Mouse (Mus musculus): ENCODE measurements around the gene Adcy10. TPM values are rescaled to one million over a fixed set of nuclear protein-coding genes. Genes with fewer than 3 reads are reported as not detected.

Adcy10 gene
- total and polyA plus RNA-seq, 2 experiments from 2014 or later = not detected

DNA sequence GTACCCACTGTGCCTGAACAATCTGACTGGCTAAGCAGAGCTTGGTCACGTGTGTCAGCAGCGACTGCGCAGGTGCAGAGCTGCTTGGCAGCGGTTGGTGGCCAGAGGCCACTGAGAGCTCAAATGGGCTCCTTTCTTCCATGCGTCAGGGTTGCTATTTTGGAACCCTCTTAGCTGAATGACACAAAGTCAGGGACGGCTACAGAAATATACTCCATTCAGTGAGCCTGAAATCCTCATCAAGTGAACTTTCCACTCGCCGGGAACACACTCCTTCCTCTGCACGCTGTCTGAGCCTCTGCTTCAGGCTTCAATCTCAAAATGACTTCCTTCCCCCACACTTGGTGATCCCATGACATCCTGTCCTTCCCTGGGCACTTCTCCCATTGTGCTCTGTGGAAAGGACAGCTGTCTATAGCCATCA is 133.2 kb downstream of the Adcy10 start:
- peak; percentile 71 for DNase-seq (ENCODE audit: low spot score)
- Histone ChIP-seq H3K36me3 (replicated peaks; ENCODE audit: control insufficient read depth, insufficient read depth, low read length) (peaks cover 14% of the 10 kb centered on the region), H3K27me3 (ENCODE audit: control insufficient read depth, insufficient read depth, low read length) (no peaks in the 10 kb centered on the region), H3K4me3 (ENCODE audit: low read depth, low read length) (no peak overlapping the region), H3K4me1 (ENCODE audit: control insufficient read depth, insufficient read depth) (peaks cover 21% of the 10 kb centered on the region), H3K9me3 (replicated peaks; ENCODE audit: control insufficient read depth, low read length) (0 out of 2 replicates have a peak, but pooled peaks cover 8% of the 10 kb centered on the region), H3K27ac (ENCODE audit: low read depth) (peak overlapping the region; percentile 86), H3K4me2 (ENCODE audit: low read depth, low read length) (peak overlapping the region; percentile 34), H3K9ac (replicated peaks; ENCODE audit: low read depth, low read length) (no peak overlapping the region)
- TF ChIP-seq EP300 (IDR thresholded peaks at IDR 0.05; ENCODE audit: low read depth) (peak; percentile 50; the same call in 1 of the 2 replicates), CTCF (IDR thresholded peaks at IDR 0.05; ENCODE audit: low read depth) (no peak)
- WGBS = 13% methylated on average over 9 of the region's 9 CpGs
- peak; percentile 88 for ATAC-seq (ENCODE audit: insufficient read depth, low read depth)

DNA sequence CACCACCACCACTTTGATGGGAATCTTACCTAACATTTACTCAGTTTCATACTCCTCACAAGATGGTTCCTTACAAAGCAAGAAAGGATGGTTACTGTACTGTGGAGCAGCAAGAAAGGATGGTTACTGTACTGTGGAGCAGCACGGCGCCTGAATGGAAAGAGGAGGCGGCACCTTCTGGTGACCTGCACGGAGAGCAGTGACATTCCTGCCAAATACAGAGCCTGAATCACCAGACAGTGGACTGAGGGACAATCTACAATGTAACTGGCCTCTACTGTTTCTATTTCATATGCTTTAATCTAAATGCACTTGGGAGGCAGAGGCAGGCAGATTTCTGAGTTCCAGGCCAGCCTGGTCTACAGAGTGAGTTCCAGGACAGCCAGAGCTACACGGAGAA is 140.1 kb downstream of the Adcy10 start:
- TF ChIP-seq CTCF (IDR thresholded peaks at IDR 0.05; ENCODE audit: low read depth) (no peak), EP300 (IDR thresholded peaks at IDR 0.05; ENCODE audit: low read depth) (no peak)
- no peak overlapping the region for H3K9ac ChIP-seq (replicated peaks; ENCODE audit: low read depth, low read length)
- peaks cover 10% of the 10 kb centered on the region; the same call in 1 of the 2 replicates for H3K4me1 ChIP-seq (ENCODE audit: control insufficient read depth, insufficient read depth)
- peaks cover 6% of the 10 kb centered on the region; the same call in 1 of the 2 replicates for H3K36me3 ChIP-seq (replicated peaks; ENCODE audit: control insufficient read depth, insufficient read depth, low read length)
- DNase-seq (ENCODE audit: low spot score) (no peak), ATAC-seq (ENCODE audit: insufficient read depth, low read depth) (no peak)
- H3K27me3 ChIP-seq (ENCODE audit: control insufficient read depth, insufficient read depth, low read length) = no peaks in the 10 kb centered on the region
- no peak overlapping the region for H3K27ac ChIP-seq (ENCODE audit: low read depth)
- WGBS = 70% methylated on average over 5 of the region's 5 CpGs
- H3K9me3 ChIP-seq (replicated peaks; ENCODE audit: control insufficient read depth, low read length) = no peaks in the 10 kb centered on the region
- no peak overlapping the region for H3K4me3 ChIP-seq (ENCODE audit: low read depth, low read length)
- no peak overlapping the region for H3K4me2 ChIP-seq (ENCODE audit: low read depth, low read length)

DNA sequence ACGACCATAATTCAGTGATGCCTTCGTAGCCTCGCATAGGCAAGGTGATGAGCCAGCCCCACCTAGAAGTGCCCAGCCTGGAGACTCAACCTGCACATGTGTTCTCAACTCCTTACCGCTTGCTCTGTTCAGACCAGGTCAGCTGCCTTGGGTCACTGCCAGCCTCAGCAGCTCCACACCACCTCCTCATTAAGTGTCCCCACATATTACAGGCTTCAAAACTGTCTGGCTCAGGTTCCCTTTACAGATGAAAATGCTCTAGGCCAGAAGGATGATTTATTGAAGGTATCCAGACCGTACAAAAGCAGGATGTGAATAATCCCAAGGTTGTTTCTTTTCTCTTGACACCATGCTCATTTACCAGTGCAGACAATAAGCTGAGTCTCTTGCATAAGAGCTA is 140.9 kb downstream of the Adcy10 start:
- Histone ChIP-seq H3K9me3 (replicated peaks; ENCODE audit: control insufficient read depth, low read length) (no peaks in the 10 kb centered on the region), H3K4me1 (ENCODE audit: control insufficient read depth, insufficient read depth) (peaks cover 14% of the 10 kb centered on the region; the same call in 1 of the 2 replicates), H3K27ac (ENCODE audit: low read depth) (peak overlapping the region; percentile 40), H3K4me2 (ENCODE audit: low read depth, low read length) (no peak overlapping the region), H3K27me3 (ENCODE audit: control insufficient read depth, insufficient read depth, low read length) (no peaks in the 10 kb centered on the region), H3K36me3 (replicated peaks; ENCODE audit: control insufficient read depth, insufficient read depth, low read length) (peaks cover 6% of the 10 kb centered on the region; the same call in 1 of the 2 replicates), H3K9ac (replicated peaks; ENCODE audit: low read depth, low read length) (no peak overlapping the region), H3K4me3 (ENCODE audit: low read depth, low read length) (no peak overlapping the region)
- DNase-seq (ENCODE audit: low spot score) (no peak), ATAC-seq (ENCODE audit: insufficient read depth, low read depth) (no peak)
- no peak for TF ChIP-seq EP300 (IDR thresholded peaks at IDR 0.05; ENCODE audit: low read depth)
- no peak for TF ChIP-seq CTCF (IDR thresholded peaks at IDR 0.05; ENCODE audit: low read depth)
- WGBS = 71% methylated on average over 5 of the region's 5 CpGs

Other genes starting within 250 kb of the Adcy10 start
- gene Tiprl, start 248.2 kb upstream of the Adcy10 start, total RNA-seq (2014; rRNA removed; ENCODE audit: low replicate concordance) = 11.7 and 24.8 TPM in 2 replicates
- 84.7 and 85.5 TPM in 2 replicates for gene Tiprl, start 248.2 kb upstream of the Adcy10 start, polyA plus RNA-seq (2015; fragmentation: Nextera tagmentation; extraction: Ambion mirVana)
- 2.5 and 4.8 TPM in 2 replicates for gene Gpr161, start 189.4 kb upstream of the Adcy10 start, total RNA-seq (2014; rRNA removed; ENCODE audit: low replicate concordance)
- 0.19 and 0.31 TPM in 2 replicates for gene Gpr161, start 189.4 kb upstream of the Adcy10 start, polyA plus RNA-seq (2015; fragmentation: Nextera tagmentation; extraction: Ambion mirVana)
- gene Dcaf6, start 24.7 kb upstream of the Adcy10 start, total RNA-seq (2014; rRNA removed; ENCODE audit: low replicate concordance) = 24.1 and 36.8 TPM in 2 replicates
- 19.2 and 21.5 TPM in 2 replicates for gene Dcaf6, start 24.7 kb upstream of the Adcy10 start, polyA plus RNA-seq (2015; fragmentation: Nextera tagmentation; extraction: Ambion mirVana)
- 299 and 382 TPM in 2 replicates for gene Mpc2, start 24.5 kb upstream of the Adcy10 start, total RNA-seq (2014; rRNA removed; ENCODE audit: low replicate concordance)
- gene Mpc2, start 24.5 kb upstream of the Adcy10 start, polyA plus RNA-seq (2015; fragmentation: Nextera tagmentation; extraction: Ambion mirVana) = 840 and 915 TPM in 2 replicates
- 16.6 and 17.9 TPM in 2 replicates for gene Mpzl1, start 149.4 kb downstream of the Adcy10 start, total RNA-seq (2014; rRNA removed; ENCODE audit: low replicate concordance)
- gene Mpzl1, start 149.4 kb downstream of the Adcy10 start, polyA plus RNA-seq (2015; fragmentation: Nextera tagmentation; extraction: Ambion mirVana) = 57.1 and 57.5 TPM in 2 replicates
- 88.6 and 94.0 TPM in 2 replicates for gene Rcsd1, start 224.6 kb downstream of the Adcy10 start, total RNA-seq (2014; rRNA removed; ENCODE audit: low replicate concordance)
- gene Rcsd1, start 224.6 kb downstream of the Adcy10 start, polyA plus RNA-seq (2015; fragmentation: Nextera tagmentation; extraction: Ambion mirVana) = 103 and 116 TPM in 2 replicates